Mouse (Mus musculus) frontal cortex, adult 2 months (tissue): ENCODE measurements around the gene Zfp974. TPM values are rescaled to one million over a fixed set of nuclear protein-coding genes. Genes with fewer than 3 reads are reported as not detected.
"Not testable (repeated sequence)": the region's sequence is repeated elsewhere in the genome, so short reads cannot be mapped to it uniquely, and the experiment has no call there.

Experiments
- DNase-seq, 2 experiments: peaks; one replicate each; pipeline ENCODE4 v3.0.0; 2022; ENCODE audit warnings: low spot score in 1 of 2; ENCODE audit errors: extremely low spot score in 1 of 2
- polyA plus RNA-seq: library from polyadenylated mRNA; depleted of rRNA; stranded (reverse); fragments of >200 nt; gene quantifications from 2 replicates; pipeline ENCODE4 v1.2.3, GENCODE M21; 2012; rRNA removed

Zfp974 gene
- 6.2 and 7.4 TPM in 2 replicates for polyA plus RNA-seq

DNA sequence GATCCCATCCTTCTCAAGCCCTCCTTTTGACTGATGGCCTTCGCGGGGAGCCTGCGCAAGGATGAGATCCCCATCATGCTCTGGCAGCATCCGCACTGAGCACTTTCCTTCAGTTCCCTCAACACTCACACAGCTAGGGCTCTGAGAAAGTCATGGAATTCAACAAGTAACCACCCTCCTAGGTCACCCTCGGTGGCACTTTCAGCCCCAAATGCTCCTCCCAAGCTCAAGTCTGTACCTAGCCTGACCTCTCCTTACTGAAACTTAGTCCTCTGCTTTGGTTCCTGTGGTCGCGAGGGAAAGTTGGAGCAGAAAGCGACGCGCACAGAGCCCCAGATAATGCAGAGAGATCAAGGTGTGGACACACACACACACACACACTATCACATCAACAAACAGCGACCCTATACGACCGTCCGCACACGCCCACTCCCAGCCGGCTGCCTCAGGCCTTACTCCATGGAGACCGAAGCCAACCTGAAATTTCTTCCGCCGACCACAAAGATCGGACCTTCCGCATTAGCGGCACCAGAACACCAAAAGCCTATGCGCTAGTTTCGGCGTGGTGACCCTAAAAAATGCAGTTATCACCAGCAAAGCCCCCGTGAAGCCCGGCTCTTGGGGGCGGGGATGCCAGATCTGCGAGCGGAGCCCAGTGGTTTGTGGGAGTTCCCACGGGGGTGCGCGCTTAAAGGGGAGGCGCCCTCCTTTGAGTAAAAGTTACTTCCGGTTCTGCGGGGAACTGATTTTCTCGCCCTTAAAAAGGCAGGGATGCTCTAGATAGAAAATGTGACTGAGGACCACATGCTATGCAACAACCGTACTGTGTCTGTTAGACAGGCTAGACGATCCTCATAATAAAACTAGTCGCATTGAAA lies at the start of gene Zfp974:
Gene Zfp974, minus strand, starts transcription at position 643 of the 878 bp plus-strand sequence.
- DNase-seq, result peak; percentile 3 to 70

DNA sequence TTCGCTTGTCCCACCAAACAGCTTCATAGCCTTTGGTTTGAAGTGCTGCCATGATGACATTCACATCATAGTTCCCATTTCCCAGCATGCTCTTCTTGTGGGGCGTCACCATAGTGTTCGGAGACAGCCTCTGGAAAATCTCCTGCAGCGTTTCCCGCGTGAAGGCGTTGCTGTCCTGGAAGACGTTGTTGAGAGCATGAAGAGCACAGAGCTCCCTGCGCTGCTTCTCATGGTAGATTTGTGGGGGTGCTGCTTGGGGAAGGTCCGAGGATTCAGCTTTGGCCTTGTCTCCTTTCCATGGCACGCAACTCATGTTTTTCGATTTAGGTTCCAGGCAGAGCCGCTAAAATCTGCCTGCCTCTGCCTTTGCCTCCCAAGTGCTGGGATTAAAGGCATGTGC lies 20.2 kb upstream of the Zfp974 start:
- not testable (repeated sequence) for DNase-seq

DNA sequence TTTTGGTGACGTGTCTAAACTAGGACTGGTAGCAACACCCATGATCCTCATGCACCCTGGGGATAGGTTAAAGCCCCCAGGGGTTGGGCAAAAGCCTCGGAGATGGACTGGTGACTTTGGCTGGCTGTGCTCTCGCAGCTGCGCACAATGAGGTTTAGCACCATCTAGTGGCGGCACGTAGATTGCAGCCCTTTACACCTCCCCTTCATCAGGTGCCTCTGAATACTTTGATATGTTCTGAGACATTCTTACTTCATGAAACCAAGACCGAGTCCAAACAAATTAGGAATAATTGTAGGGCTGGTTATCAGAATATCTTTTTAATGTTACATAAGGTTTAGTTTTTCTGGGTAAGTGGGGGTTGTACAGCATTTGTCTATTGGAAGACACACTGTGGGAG lies 12.6 kb upstream of the Zfp974 start:
- peak in 1 of 2 experiments; percentile 37 for DNase-seq

DNA sequence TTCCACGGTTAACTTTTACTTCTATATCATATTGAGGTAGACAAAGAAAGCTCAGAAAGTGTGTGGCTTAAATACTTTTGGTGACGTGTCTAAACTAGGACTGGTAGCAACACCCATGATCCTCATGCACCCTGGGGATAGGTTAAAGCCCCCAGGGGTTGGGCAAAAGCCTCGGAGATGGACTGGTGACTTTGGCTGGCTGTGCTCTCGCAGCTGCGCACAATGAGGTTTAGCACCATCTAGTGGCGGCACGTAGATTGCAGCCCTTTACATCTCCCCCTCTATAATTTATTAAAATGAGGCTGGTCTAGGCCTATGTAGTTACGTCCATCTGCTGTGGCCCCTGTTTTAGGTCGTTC lies 4.5 kb upstream of the Zfp974 start:
- DNase-seq, result not testable (repeated sequence)

DNA sequence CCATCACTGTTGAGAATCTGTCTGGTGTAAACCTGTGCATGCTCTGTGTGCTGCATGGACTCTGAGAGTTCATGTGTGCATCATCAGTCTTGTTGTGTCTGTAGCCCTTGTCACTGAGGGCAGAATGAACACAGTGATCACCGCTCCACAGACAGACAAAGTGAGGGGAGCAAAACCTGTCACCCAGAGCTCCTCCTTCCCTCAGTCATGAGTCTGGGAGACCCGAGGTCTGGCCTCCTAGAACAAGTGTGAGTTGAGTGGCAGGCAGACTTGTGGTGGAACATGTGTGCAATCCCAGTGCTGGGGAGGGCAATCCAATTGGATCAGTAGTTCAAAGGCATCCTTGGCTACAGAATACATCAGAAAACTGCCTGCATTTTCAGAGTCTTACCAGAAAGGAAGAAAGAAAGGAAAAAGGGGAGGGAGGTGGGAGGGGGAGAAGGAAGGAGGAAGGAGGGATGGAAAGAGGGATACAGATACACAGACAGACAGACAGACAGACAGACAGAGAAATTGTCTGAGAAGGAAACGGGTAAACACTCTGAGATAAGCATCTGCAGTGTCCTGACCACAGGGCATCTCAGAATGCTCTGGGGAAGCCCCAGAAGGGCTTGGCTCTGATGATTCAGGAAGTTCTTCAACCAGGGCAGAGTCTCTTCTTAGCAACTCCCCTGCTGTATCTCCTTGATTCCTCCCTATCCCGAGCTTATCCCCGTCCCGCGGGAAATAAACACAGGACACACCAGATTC lies 4.0 kb upstream of the Zfp974 start:
- no peak for DNase-seq

DNA sequence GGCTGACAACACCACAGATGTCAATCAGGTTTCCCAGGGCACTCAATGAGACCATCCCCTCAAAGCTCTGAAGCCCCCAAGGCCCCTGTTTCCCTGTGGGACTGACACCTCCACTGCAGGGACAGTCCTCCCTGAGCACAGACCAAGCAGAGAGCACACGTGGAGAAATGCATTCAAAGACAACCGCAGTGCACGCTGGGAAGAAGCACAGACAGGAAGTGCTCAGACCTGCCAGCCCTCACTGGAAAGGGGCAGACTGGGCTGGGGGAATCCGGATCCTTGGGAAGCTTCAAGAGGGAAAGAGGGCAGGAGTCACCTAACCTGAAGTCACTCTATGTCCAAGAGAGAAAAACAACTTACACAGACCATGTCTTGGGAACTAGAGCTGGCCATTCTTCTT lies 2.2 kb downstream of the Zfp974 start:
- DNase-seq, result not testable (repeated sequence)

DNA sequence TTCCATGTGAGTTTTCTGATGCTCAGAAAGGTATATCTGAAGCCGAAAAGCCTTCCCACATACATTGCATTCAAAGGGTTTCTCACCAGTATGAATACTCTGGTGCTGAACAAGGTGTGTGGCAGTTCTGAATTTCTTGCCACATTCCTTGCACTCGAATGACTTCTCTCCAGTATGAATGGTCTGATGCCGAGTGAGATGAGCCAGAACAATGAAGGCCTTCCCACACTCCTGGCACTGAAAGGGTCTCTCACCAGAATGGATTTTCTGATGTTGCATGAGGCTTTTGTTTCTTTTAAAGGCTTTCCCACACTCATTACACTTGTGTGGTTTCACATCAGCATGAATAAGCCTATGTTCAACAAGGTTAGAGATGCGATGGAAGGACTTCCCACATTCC lies 18.3 kb downstream of the Zfp974 start:
- not testable (repeated sequence) for DNase-seq

DNA sequence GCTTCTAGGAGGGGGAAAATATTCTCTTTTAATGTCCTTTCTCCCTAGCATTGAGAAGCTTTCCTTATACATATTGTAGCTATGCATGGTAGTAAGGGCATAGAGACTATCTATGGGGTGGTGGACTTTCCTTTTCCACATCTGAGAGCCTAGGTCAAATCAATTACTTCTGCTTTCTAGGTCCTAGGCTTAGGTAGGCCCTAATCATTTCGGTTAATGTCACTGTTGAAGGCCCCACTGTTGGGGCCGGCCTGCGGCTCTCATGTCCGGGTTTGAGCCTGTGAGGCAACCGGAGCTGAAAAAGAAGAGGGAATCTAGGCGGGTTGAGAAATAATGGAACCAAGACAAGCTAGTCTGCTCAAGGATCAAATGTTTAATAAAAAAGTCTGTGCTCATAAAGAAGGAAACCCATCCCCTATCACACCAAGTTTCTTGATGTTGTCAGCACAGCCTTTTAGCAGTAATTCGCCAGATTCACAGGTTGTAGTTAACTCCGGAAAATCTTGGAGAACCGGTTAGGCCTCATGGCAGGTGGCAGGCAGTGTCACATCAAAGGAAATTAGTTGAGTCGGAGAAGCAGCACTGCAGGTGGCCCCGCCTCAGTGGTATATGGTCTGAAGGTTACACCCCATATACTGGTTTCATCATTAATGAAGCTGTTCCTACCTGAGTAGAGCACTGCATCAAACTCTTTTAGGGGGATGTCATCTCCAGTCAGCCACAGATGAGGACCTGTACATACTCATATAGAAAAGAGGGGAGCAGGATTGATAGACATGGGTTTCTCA lies 24.0 kb downstream of the Zfp974 start:
- no peak for DNase-seq

DNA sequence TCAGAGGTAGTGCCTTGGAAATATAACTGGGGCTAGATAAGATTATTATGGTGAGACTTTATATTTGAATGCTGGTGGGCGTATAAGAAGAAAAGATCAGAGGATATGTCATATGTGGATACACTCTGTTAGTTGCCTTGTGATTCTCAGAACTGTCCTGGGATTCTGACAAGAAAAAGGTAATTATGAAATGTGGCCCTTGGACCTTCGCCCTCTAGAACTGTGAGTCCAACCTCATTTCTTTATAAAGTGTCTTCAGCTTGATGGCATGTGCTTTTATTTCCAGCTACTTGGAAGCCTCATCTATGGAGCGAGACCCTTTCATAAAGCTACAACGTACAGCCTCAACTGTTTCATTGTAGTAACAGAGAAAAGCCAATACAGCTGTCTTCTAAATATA lies 28.7 kb downstream of the Zfp974 start:
- no peak for DNase-seq

DNA sequence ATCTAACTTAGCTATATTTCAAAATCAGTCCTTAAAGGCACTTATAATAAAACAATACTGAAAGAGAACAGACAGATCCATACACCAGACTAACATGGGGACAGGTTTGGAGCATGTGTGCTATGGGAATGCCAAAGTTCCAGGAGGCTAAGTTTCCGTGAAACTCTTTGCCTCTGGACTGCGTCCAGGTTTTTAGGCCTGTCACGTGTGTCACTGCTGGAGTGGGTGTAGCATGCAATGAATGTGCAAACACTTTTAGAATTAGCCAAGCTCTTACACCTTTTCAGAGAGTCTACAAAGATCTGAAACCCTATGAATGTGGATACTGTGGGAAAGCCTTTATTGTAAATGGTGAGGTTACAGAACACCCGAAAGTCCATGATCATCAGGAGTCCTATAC lies 47.5 kb downstream of the Zfp974 start:
- DNase-seq, result no peak

DNA sequence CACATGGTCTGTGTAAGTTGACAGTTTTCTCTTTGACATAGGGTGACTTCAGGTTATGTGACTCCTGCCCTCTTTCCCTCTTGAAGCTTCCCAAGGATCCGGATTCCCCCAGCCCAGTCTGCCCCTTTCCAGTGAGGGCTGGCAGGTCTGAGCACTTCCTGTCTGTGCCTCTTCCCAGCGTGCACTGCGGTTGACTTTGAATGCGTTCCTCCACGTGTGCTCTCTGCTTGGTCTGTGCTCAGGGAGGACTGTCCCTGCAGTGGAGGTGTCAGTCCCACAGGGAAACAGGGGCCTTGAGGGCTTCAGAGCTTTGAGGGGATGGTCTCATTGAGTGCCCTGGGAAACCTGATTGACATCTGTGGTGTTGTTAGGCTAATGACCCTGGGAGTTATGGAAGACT lies 66.7 kb downstream of the Zfp974 start:
- not testable (repeated sequence) for DNase-seq

DNA sequence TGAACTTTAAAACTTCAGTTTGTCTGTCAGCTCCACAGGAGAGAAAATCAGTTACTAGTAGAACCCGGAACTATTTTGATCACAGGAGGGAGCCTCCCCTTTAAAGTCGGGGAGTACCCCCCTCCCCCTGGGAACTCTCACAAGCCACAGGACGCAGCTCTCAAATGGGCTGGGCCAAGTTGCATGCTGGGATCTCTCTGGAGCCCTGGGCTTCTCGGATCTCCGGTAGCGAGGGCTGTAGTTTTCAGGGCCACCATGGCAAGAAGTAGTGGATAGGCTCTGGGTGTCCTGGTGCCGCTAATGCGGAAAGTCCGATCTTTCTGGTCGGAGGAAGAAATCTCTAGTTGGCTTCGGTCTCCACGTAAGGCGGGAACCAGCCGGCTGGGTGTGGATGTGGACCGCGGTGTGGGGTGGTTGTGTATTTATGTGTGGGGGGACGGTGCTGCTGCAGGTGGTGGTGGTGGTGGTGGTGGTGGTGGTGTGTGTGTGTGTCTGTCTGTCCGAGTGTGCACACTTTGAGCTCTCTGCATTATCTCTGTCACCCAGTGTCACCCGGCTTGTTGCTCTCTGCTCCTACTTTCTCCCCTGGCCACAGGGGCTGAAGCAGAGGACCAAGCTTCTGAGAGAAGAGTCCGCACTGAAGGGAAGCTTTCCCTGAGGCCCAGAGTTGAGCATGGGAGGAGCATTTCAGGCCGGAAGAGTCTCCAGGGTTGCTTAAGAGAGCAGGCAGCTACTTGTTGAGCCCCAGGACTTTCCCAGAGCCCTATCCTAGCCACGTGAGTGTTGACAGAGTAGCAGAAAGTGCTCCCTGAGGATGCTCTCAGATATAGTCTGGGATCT lies 68.6 kb downstream of the Zfp974 start:
- DNase-seq, result peak; percentile 13 to 45

DNA sequence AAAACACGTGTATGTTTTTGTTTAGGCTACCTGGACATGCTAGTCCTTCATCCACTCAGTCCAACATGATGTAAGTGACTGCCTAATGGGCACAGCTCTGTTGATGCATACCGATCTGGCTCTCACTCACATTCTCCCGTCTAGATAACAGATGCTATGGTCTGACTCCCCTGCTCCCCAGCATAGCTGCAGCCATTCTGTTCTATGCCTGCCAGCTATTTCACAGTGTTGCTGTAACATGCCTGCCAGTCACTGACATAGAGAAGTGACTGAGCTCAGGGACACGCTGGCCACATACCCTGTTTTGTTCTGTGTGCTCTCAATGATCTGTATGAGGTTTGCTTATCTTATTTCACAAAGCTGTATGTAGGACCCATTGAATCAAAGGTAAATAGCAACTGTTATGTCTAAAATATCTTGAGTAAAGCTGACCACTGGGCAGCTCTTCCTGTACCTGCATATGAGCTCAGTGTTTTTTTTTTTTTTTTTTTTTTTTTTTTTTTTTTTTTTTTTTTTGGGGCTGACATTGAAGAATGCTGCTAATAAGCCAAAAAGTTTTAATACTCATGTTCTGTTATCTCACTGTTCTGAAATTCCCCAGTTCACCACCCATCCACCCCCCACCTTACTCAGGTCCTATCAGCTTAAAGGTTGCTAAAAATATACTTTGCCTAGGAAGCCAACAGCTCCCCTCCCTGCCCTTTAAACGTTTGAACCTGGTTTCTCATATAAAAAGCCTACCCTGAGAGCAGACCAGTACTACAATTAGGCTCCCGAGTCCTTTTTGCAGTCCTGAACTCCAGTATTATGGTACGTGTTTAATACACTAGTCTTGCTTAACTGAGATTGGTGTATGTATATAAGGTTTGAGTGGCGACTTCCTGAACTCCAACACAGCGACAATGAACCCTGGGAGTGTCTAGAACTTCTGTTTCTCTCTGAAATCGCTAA lies 69.7 kb downstream of the Zfp974 start:
- DNase-seq, result no peak

Other genes with a start within 250 kb of the Zfp974 start
- gene Zfp607b, start 240.1 kb downstream of the Zfp974 start, polyA plus RNA-seq, result 7.2 and 8.2 TPM in 2 replicates
- gene Zfp60, start 198.1 kb downstream of the Zfp974 start, polyA plus RNA-seq, result 17.6 and 19.6 TPM in 2 replicates
- 3.6 and 5.0 TPM in 2 replicates for gene Zfp626, start 122.3 kb downstream of the Zfp974 start, polyA plus RNA-seq
- gene Zfp59, start 90.9 kb downstream of the Zfp974 start, polyA plus RNA-seq, result 3.5 and 3.8 TPM in 2 replicates
- 0.61 and 0.98 TPM in 2 replicates for gene Zfp607a, start 71.9 kb downstream of the Zfp974 start, polyA plus RNA-seq
- gene Zfp780b, start 49.7 kb upstream of the Zfp974 start, polyA plus RNA-seq, result 9.2 and 10.3 TPM in 2 replicates
- gene Zfp850, start 84.7 kb upstream of the Zfp974 start, polyA plus RNA-seq, result 2.2 TPM in 2 replicates
- 188 and 191 TPM in 2 replicates for gene Psmc4, start 120.6 kb upstream of the Zfp974 start, polyA plus RNA-seq
- 0.25 and 0.32 TPM in 2 replicates for gene Fcgbp, start 141.8 kb upstream of the Zfp974 start, polyA plus RNA-seq
- gene 9530053A07Rik, start 200.0 kb upstream of the Zfp974 start, polyA plus RNA-seq, result 0.02 TPM in 1 of 2 replicates, not detected in the other
- 90.7 and 99.6 TPM in 2 replicates for gene Fbl, start 240.2 kb upstream of the Zfp974 start, polyA plus RNA-seq